Mouse (Mus musculus): ENCODE measurements at regions not wholly inside any gene's neighbourhood (a gene's known extent, or its start where the extent isn't known, plus 50 kb on each side); places are given as distances from the start of the nearest gene placed in this dataset.

- Histone ChIP-seq H3K27ac (ENCODE audit: insufficient read depth, low read length) (no peak overlapping the region), H3K4me3 (ENCODE audit: insufficient read depth, low read length) (no peak overlapping the region), H3K4me1 (ENCODE audit: control insufficient read depth, insufficient read depth, low read length) (no peaks in the 10 kb centered on the region)
- TF ChIP-seq CTCF (IDR thresholded peaks at IDR 0.05; ENCODE audit: extremely low read depth, insufficient read depth, low read length), result no peak
- TF ChIP-seq POLR2A (IDR thresholded peaks at IDR 0.05; ENCODE audit: extremely low read depth, insufficient read depth, low read length), result no peak
Observed at GRCm38 (mm10) chr15:40223272-40223671, 89.1 kb downstream of the 9330182O14Rik start.

DNA sequence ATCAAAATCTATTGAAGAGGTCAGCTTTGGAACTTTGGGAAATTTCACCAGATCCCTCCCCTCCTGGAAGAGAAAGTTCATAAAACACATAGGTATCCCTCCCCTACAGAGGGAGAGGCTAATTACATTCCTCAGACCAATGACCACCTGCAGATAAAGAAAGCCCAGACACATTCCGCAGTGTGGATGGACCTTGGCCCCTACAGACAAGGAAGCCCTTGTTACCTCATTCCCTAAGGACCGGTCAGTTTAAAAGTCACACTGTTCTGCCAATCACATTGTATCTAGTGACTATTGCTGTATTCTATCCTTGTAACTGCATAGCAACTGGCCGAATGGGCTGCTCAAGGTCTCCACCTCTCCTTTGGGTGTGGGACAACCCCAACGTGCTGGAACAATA, 107.6 kb downstream of the 9330182O14Rik start:
- no peaks in the 10 kb centered on the region for H3K4me1 ChIP-seq (ENCODE audit: control insufficient read depth, insufficient read depth, low read length)
- TF ChIP-seq POLR2A (IDR thresholded peaks at IDR 0.05; ENCODE audit: extremely low read depth, insufficient read depth, low read length) (no peak), CTCF (IDR thresholded peaks at IDR 0.05; ENCODE audit: extremely low read depth, insufficient read depth, low read length) (no peak)
- H3K27ac ChIP-seq (ENCODE audit: insufficient read depth, low read length), result no peak overlapping the region
- no peak overlapping the region for H3K4me3 ChIP-seq (ENCODE audit: insufficient read depth, low read length)

GRCm38 (mm10) chr15:40248966-40249365, 114.8 kb downstream of the 9330182O14Rik start:
- Histone ChIP-seq H3K27ac (ENCODE audit: insufficient read depth, low read length) (no peak overlapping the region), H3K4me1 (ENCODE audit: control insufficient read depth, insufficient read depth, low read length) (no peaks in the 10 kb centered on the region), H3K4me3 (ENCODE audit: insufficient read depth, low read length) (no peak overlapping the region)
- no peak for TF ChIP-seq CTCF (IDR thresholded peaks at IDR 0.05; ENCODE audit: extremely low read depth, insufficient read depth, low read length)
- TF ChIP-seq POLR2A (IDR thresholded peaks at IDR 0.05; ENCODE audit: extremely low read depth, insufficient read depth, low read length), result no peak

- Histone ChIP-seq H3K27ac (ENCODE audit: insufficient read depth, low read length) (no peak overlapping the region), H3K4me3 (ENCODE audit: insufficient read depth, low read length) (no peak overlapping the region), H3K4me1 (ENCODE audit: control insufficient read depth, insufficient read depth, low read length) (no peaks in the 10 kb centered on the region)
- TF ChIP-seq POLR2A (IDR thresholded peaks at IDR 0.05; ENCODE audit: extremely low read depth, insufficient read depth, low read length) (no peak), CTCF (IDR thresholded peaks at IDR 0.05; ENCODE audit: extremely low read depth, insufficient read depth, low read length) (no peak)
Observed at GRCm38 (mm10) chr15:40259433-40259832, 125.3 kb downstream of the 9330182O14Rik start.

DNA sequence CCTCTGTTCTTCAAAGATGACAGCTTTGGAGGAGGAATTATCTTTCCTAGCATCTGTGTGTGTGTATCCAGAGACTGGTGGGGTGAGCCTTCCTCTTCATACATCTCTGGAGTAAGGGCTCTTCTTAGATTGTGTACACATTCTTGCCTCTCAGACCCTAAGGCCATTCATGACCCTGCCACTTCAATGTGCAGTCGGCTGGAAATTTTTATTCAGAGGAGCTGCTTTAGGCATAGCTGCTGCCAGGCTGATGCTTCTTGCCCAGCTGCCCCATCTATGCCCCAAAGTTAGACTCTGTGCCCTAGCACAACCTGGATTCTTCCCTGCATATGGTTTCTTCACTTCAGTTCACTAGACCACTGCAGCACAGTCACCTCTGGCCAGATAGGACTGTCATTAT, 144.9 kb downstream of the 9330182O14Rik start:
- Histone ChIP-seq H3K4me3 (ENCODE audit: insufficient read depth, low read length) (no peak overlapping the region), H3K27ac (ENCODE audit: insufficient read depth, low read length) (no peak overlapping the region), H3K4me1 (ENCODE audit: control insufficient read depth, insufficient read depth, low read length) (no peaks in the 10 kb centered on the region)
- TF ChIP-seq CTCF (IDR thresholded peaks at IDR 0.05; ENCODE audit: extremely low read depth, insufficient read depth, low read length) (no peak), POLR2A (IDR thresholded peaks at IDR 0.05; ENCODE audit: extremely low read depth, insufficient read depth, low read length) (no peak)

GRCm38 (mm10) chr15:40280551-40280950, 146.4 kb downstream of the 9330182O14Rik start:
- Histone ChIP-seq H3K4me1 (ENCODE audit: control insufficient read depth, insufficient read depth, low read length) (no peaks in the 10 kb centered on the region), H3K27ac (ENCODE audit: insufficient read depth, low read length) (no peak overlapping the region), H3K4me3 (ENCODE audit: insufficient read depth, low read length) (no peak overlapping the region)
- TF ChIP-seq POLR2A (IDR thresholded peaks at IDR 0.05; ENCODE audit: extremely low read depth, insufficient read depth, low read length) (no peak), CTCF (IDR thresholded peaks at IDR 0.05; ENCODE audit: extremely low read depth, insufficient read depth, low read length) (no peak)

DNA sequence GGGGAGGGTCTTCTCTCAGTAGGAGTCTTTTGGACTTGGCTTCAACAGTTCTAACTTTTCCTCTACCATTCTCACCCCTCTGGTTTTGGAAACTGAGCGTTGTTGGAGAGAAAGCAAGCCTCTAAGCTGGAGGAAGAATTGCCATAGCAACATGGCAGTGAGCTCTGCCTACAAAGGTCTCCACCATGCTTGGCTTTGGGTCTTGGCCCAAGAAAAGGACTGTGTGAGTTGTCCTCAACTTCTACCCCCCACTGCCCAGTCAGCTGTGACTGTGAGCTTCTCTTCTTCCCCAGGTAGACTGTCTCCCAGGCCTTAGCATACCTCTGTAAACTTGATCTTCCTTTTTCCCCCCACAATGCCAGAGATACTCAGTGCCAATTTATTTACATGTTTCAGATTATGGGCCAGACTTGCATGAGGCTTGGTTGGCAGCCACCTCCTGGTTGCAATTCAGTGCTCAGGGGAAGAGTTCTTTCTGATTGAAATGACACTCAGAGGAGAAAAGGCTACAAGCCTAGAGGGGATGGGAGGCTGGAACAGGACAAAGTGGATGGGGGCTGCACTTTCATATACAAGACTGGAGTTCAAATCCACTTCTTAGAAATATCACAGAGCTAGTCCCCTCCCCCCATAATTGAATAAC, 147.0 kb downstream of the 9330182O14Rik start:
- H3K4me3 ChIP-seq (ENCODE audit: insufficient read depth, low read length), result no peak overlapping the region
- TF ChIP-seq POLR2A (IDR thresholded peaks at IDR 0.05; ENCODE audit: extremely low read depth, insufficient read depth, low read length) (no peak), CTCF (IDR thresholded peaks at IDR 0.05; ENCODE audit: extremely low read depth, insufficient read depth, low read length) (no peak)
- no peaks in the 10 kb centered on the region for H3K4me1 ChIP-seq (ENCODE audit: control insufficient read depth, insufficient read depth, low read length)
- H3K27ac ChIP-seq (ENCODE audit: insufficient read depth, low read length), result no peak overlapping the region

GRCm38 (mm10) chr15:40291602-40292001, 157.4 kb downstream of the 9330182O14Rik start:
- H3K27ac ChIP-seq (ENCODE audit: insufficient read depth, low read length), result no peak overlapping the region
- H3K4me1 ChIP-seq (ENCODE audit: control insufficient read depth, insufficient read depth, low read length), result no peaks in the 10 kb centered on the region
- TF ChIP-seq CTCF (IDR thresholded peaks at IDR 0.05; ENCODE audit: extremely low read depth, insufficient read depth, low read length), result no peak
- no peak overlapping the region for H3K4me3 ChIP-seq (ENCODE audit: insufficient read depth, low read length)

- H3K27ac ChIP-seq (ENCODE audit: insufficient read depth, low read length), result no peak overlapping the region
- H3K4me1 ChIP-seq (ENCODE audit: control insufficient read depth, insufficient read depth, low read length), result no peaks in the 10 kb centered on the region
- no peak overlapping the region for H3K4me3 ChIP-seq (ENCODE audit: insufficient read depth, low read length)
- no peak for TF ChIP-seq CTCF (IDR thresholded peaks at IDR 0.05; ENCODE audit: extremely low read depth, insufficient read depth, low read length)
- no peak for TF ChIP-seq POLR2A (IDR thresholded peaks at IDR 0.05; ENCODE audit: extremely low read depth, insufficient read depth, low read length)
Observed at GRCm38 (mm10) chr15:40312226-40312625, 178.1 kb downstream of the 9330182O14Rik start.

DNA sequence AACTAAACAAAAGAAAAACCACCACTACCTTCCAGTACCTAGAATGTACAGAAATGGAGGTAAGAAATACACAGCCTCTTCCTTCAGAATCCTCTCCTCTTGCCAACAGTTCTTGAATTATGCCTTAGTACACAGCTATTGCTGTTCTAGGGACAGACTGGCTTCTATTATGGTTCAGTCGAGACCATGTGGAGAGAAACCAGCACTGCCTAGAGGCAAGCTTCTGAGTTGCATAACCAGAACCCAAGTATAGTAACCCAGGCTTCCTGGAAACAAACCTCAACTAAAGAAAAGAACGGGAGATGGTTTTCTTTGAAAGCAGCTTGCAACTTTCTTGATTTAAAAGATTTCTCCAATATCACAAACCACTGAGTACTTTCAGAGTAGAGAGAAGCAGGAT, 205.6 kb downstream of the 9330182O14Rik start:
- no peak for TF ChIP-seq POLR2A (IDR thresholded peaks at IDR 0.05; ENCODE audit: extremely low read depth, insufficient read depth, low read length)
- Histone ChIP-seq H3K4me1 (ENCODE audit: control insufficient read depth, insufficient read depth, low read length) (no peaks in the 10 kb centered on the region), H3K4me3 (ENCODE audit: insufficient read depth, low read length) (no peak overlapping the region), H3K27ac (ENCODE audit: insufficient read depth, low read length) (no peak overlapping the region)
